Mouse (Mus musculus): ENCODE measurements around the gene Hnrnpab.

DNA sequence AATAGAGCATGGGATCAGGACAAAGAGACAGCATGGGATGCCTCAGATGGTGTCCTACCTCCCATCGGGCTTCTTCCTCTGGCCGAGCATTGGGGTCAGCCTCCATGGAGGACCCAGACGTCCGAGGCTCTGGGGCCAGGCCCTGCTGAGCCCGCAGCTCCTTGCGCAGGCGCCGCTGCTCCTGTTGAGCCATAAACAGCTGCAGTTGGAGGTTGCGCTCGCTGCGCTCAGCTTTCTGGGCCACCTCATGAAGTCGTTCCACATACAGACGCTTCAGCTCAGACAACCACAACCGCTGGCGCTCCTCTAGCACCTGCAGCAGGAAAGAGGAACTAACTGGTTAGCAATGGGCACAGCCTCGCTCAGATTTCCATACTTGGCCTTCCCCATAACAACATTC, 37.6 kb upstream of the Hnrnpab start:
- TF ChIP-seq CTCF (IDR thresholded peaks at IDR 0.05; ENCODE audit: low read depth, low read length) (no peak), TAL1 (conservative IDR thresholded peaks at IDR 0.05; ENCODE audit: low read depth, low read length) (no peak)

Measured in G1E (cell line).